Mouse (Mus musculus) megakaryocyte, embryonic 14.5 days (primary cell): ENCODE measurements around the gene Pam16. TPM values are rescaled to one million over a fixed set of nuclear protein-coding genes. Genes with fewer than 3 reads are reported as not detected.

ENCODE experiments used
- H3K27me3 ChIP-seq: replicated peaks from 2 replicates; pipeline ENCODE3; 2012; ENCODE audit warnings: inconsistent platforms
- H3K36me3 ChIP-seq: replicated peaks from 2 replicates; pipeline ENCODE3; 2012; ENCODE audit warnings: low read length, inconsistent platforms, mixed read lengths
- H3K4me1 ChIP-seq: 2 replicates; pipeline ENCODE4 v1.6.1; 2012; ENCODE audit warnings: inconsistent platforms
- H3K4me3 ChIP-seq: replicated peaks from 2 replicates; pipeline ENCODE3; 2012; ENCODE audit warnings: moderate library complexity, mild to moderate bottlenecking, inconsistent platforms
- H3K9me3 ChIP-seq: 2 replicates; pipeline ENCODE4 v1.6.1; 2012; ENCODE audit warnings: inconsistent platforms
- FLI1 ChIP-seq: IDR thresholded peaks from 2 replicates; pipeline ENCODE4 v1.6.1; 2012; ENCODE audit warnings: low read length, inconsistent platforms, mixed read lengths
- GATA1 ChIP-seq: IDR thresholded peaks from 3 replicates; pipeline ENCODE4 v1.6.1; 2012; ENCODE audit warnings: mixed read lengths, low read length, inconsistent platforms, borderline replicate concordance
- polyA plus RNA-seq: library from polyadenylated mRNA; stranded (reverse); fragments of >175 nt; gene quantifications from 2 replicates; pipeline ENCODE4 v1.2.3, GENCODE M21; 2012; ENCODE audit warnings: low replicate concordance; ENCODE audit not compliant: insufficient read depth

Gene Pam16
- polyA plus RNA-seq: 137 and 230 TPM in 2 replicates

GRCm38 (mm10) chr16:4624481-4625110, at the start of gene Pam16:
Gene Pam16 (minus strand): TSS chr16:4624988.
- TF ChIP-seq GATA1: no peak
- TF ChIP-seq FLI1: no peak
- Histone ChIP-seq H3K4me3 (peak within 1 kb of the TSS; percentile 93), H3K36me3 (peaks cover 61% of the 10 kb centered on the region), H3K4me1 (peaks cover 63% of the 10 kb centered on the region), H3K27me3 (no peaks in the 10 kb centered on the region), H3K9me3 (no peaks in the 10 kb centered on the region)

GRCm38 (mm10) chr16:4674091-4674490, 49.3 kb upstream of the Pam16 start:
- H3K36me3 ChIP-seq: peaks cover 76% of the 10 kb centered on the region
- TF ChIP-seq FLI1: no peak
- TF ChIP-seq GATA1: no peak
- H3K4me1 ChIP-seq: peaks cover 50% of the 10 kb centered on the region
- H3K4me3 ChIP-seq: no peak overlapping the region
- H3K27me3 ChIP-seq: peaks cover 5% of the 10 kb centered on the region
- no peaks in the 10 kb centered on the region for H3K9me3 ChIP-seq

GRCm38 (mm10) chr16:4670317-4670716, 45.5 kb upstream of the Pam16 start:
- H3K4me1 ChIP-seq: peaks cover 21% of the 10 kb centered on the region
- H3K4me3 ChIP-seq: no peak overlapping the region
- no peaks in the 10 kb centered on the region for H3K9me3 ChIP-seq
- TF ChIP-seq FLI1: no peak
- TF ChIP-seq GATA1: no peak
- peaks cover 5% of the 10 kb centered on the region for H3K27me3 ChIP-seq
- peaks cover 92% of the 10 kb centered on the region for H3K36me3 ChIP-seq

GRCm38 (mm10) chr16:4667190-4667808, 42.5 kb upstream of the Pam16 start:
- peaks cover 92% of the 10 kb centered on the region for H3K36me3 ChIP-seq

GRCm38 (mm10) chr16:4665726-4666125, 40.9 kb upstream of the Pam16 start:
- H3K27me3 ChIP-seq: no peaks in the 10 kb centered on the region
- H3K36me3 ChIP-seq: peaks cover 95% of the 10 kb centered on the region
- TF ChIP-seq FLI1: no peak
- no peak for TF ChIP-seq GATA1
- no peak overlapping the region for H3K4me3 ChIP-seq
- peaks cover 11% of the 10 kb centered on the region for H3K4me1 ChIP-seq
- no peaks in the 10 kb centered on the region for H3K9me3 ChIP-seq

More at GRCm38 (mm10) chr16:4667190-4667808, 42.5 kb upstream of the Pam16 start:
- H3K9me3 ChIP-seq: no peaks in the 10 kb centered on the region
- H3K4me3 ChIP-seq: no peak overlapping the region
- no peaks in the 10 kb centered on the region for H3K27me3 ChIP-seq
- TF ChIP-seq FLI1: no peak
- no peak for TF ChIP-seq GATA1
- H3K4me1 ChIP-seq: peaks cover 11% of the 10 kb centered on the region

- H3K27me3 ChIP-seq: no peaks in the 10 kb centered on the region
- TF ChIP-seq FLI1: no peak
- TF ChIP-seq GATA1: no peak
- no peaks in the 10 kb centered on the region for H3K9me3 ChIP-seq
- H3K4me1 ChIP-seq: peaks cover 11% of the 10 kb centered on the region
- no peak overlapping the region for H3K4me3 ChIP-seq
- H3K36me3 ChIP-seq: peaks cover 93% of the 10 kb centered on the region
Measured at GRCm38 (mm10) chr16:4663806-4664205, 39.0 kb upstream of the Pam16 start.

GRCm38 (mm10) chr16:4661605-4662004, 36.8 kb upstream of the Pam16 start:
- Histone ChIP-seq H3K9me3 (no peaks in the 10 kb centered on the region), H3K4me1 (peaks cover 14% of the 10 kb centered on the region), H3K27me3 (no peaks in the 10 kb centered on the region), H3K4me3 (no peak overlapping the region), H3K36me3 (peaks cover 90% of the 10 kb centered on the region)
- TF ChIP-seq GATA1 (no peak), FLI1 (no peak)

- H3K9me3 ChIP-seq: no peaks in the 10 kb centered on the region
- peaks cover 90% of the 10 kb centered on the region for H3K36me3 ChIP-seq
- H3K27me3 ChIP-seq: no peaks in the 10 kb centered on the region
- no peak overlapping the region for H3K4me3 ChIP-seq
- peaks cover 29% of the 10 kb centered on the region for H3K4me1 ChIP-seq
- TF ChIP-seq GATA1 (no peak), FLI1 (no peak)
Measured at GRCm38 (mm10) chr16:4659326-4659725, 34.5 kb upstream of the Pam16 start.

- no peak overlapping the region for H3K4me3 ChIP-seq
- no peak for TF ChIP-seq FLI1
- no peak for TF ChIP-seq GATA1
- H3K27me3 ChIP-seq: no peaks in the 10 kb centered on the region
- H3K9me3 ChIP-seq: no peaks in the 10 kb centered on the region
- peaks cover 27% of the 10 kb centered on the region for H3K4me1 ChIP-seq
- peaks cover 90% of the 10 kb centered on the region for H3K36me3 ChIP-seq
Measured at GRCm38 (mm10) chr16:4658781-4659245, 34.0 kb upstream of the Pam16 start.

- H3K4me3 ChIP-seq: no peak overlapping the region
- TF ChIP-seq GATA1 (no peak), FLI1 (no peak)
- peaks cover 92% of the 10 kb centered on the region for H3K36me3 ChIP-seq
- peaks cover 18% of the 10 kb centered on the region for H3K4me1 ChIP-seq
- no peaks in the 10 kb centered on the region for H3K9me3 ChIP-seq
- H3K27me3 ChIP-seq: no peaks in the 10 kb centered on the region
Measured at GRCm38 (mm10) chr16:4656571-4657081, 31.8 kb upstream of the Pam16 start.
